Mouse (Mus musculus): ENCODE measurements around the gene Atp6ap1l.

DNA sequence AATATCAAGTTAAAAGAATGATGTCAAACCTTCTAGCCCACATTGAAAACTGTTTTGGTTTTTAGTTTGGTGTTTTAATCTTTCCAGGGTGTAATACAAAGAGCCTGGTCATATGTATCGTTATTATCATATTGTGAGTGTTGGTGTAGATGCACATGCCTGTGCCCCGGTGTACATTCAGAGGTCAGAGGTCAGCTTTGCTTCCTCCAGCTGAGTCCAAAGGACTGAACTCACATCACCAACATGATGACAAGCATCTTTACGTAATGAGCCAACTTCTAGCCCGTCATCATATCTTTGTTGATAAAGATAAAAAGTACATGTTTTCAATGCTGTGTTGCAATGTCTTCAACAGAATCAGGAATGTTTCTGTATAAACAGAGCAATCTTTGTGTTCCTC, 53.4 kb downstream of the Atp6ap1l start:
- TF ChIP-seq CTCF (IDR thresholded peaks at IDR 0.05) (no peak), POLR2A (IDR thresholded peaks at IDR 0.05; ENCODE audit: insufficient read depth, low read depth, low read length) (no peak), EP300 (IDR thresholded peaks at IDR 0.05; ENCODE audit: insufficient read depth, low read depth, low read length) (no peak)
